Mouse (Mus musculus): ENCODE results near the gene Mdm2. TPM values are rescaled to one million over a fixed set of nuclear protein-coding genes. Genes with fewer than 3 reads are reported as not detected.
A peak's percentile ranks its signal among the peaks of the same experiment; 100 is the strongest.
"Not testable (repeated sequence)": the region's sequence is repeated elsewhere in the genome, so short reads cannot be mapped to it uniquely, and the experiment has no call there.

Gene Mdm2
- total RNA-seq, 2 experiments from 2014 or later: 80.3 to 89.1 TPM

- no peak for ATAC-seq (ENCODE audit: poor library complexity, severe bottlenecking)
Measured at GRCm38 (mm10) chr10:117749050-117749686, 38.6 kb upstream of the Mdm2 start.

DNA sequence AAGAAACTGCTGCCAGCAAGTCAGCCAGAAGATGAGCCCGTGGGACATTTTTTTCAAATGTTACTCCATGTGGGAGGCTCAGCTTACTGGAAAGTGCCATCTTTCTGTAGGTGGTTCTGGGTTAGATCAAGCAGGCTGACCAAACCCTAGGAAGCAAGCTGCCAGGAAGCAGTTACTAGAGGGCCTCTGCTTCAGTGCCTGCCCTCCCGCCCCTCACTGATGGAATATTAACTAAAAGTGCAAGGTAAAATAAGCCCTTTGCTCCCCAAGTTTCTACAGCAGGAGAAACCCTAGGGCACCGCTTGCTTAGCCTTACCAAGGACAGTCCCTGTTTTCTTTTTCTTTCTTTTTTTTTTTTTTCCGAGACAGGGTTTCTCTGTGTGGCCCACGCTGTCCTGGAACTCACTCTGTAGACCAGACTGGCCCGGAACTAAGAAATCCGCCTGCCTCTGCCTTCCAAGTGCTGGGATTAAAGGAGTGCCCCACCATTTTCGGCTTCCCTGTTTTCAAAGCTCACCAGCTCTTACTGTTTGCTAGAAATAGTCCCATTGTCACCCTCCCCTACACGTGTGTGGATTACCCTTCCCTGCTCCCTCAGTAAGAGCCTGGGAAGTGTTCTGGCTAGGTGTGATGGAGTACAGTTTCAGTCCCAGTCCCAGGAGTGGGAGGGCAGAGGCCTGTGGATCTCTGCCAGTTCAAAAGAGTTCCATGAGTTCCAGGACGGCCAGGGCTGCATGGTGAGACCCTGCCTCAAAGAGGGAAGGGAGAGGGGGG is 37.9 kb upstream of the Mdm2 start:
- ATAC-seq (ENCODE audit: poor library complexity, severe bottlenecking): no peak

DNA sequence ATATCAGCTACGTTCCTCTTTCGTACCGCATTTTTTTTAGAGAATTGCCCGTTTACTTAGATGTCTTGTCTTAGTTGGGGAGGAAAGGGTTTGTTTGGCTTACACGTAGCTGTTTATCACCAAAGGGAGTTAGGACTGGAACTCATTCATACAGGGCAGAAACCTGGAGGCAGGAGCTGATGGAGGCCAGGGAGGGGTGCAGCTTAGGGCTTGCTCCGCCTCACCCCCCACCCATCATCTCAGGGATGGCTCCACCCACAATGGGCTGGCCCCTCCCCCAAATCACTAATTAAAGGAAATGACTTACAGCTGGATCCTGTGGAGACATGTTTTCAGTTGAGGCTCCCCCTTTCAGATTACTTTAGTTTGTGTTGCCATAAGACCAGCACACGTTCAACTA is 37.2 kb upstream of the Mdm2 start:
- no peak for ATAC-seq (ENCODE audit: poor library complexity, severe bottlenecking)

DNA sequence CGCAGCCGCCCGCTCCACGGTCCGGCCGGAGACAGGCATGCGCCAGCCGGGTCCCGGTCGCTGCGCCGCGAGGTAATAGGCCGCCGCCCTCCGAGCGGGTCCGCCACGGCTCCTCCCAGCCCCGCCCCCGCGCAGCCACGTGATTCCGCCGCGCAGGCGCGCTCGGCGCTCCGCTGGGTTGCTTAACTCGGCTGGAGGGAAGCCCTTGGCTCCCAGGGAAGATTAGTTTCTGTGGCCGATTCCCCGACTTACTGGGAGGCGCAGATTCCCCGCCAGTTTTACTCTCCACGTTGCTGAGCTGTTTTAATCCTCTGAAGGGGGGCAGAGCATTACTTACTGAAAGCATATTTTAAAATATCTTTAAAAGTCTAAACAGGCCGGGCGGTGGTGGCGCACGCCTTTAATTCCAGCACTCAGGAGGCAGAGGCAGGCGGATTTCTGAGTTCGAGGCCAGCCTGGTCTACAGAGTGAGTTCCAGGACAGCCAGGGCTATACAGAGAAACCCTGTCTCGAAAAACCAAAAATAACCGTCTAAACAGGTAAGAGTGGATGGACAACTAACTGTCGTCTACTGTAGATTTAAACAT is 35.8 kb upstream of the Mdm2 start, which contains the start of gene Slc35e3:
Gene Slc35e3, minus strand, starts transcription at position 69 of the 587 bp plus-strand sequence.
- peak; percentile 93 for ATAC-seq (ENCODE audit: poor library complexity, severe bottlenecking)

DNA sequence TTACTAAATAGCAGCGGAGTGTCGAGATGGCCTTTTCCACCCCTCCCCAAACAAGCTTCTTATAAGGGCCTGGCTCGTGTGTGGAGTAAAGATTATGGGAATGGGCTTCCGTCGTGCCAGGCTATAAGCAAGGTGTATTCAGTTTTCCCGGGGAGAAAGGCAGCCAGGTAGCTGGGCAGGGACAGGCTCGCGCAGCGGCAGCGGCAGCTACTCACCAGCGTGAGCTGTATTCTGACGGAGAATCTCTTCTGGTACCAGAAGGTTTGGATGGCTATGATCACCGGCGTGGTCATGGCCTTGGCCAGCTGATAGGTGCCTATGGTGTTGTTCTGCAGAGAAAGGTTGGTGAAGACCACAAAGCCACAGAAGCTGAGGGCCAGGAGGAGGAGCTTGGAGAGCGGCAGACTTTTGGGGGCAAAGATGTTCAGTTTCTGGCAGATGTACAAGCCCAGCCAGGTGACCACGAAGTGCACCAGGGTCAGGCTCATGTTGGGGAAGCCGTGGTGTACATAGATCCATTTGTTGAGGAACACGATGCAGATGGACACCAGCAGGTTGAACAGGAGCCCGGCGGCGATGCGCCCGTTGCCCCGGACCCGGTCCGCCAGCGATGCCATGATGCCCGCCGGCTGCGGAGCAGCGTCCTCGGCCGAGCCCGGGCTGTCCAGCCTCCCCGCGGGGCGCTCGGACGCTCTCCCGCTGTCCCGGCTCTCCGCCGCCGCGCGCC is 35.2 kb upstream of the Mdm2 start:
- peak; percentile 29 for ATAC-seq (ENCODE audit: poor library complexity, severe bottlenecking)

- ATAC-seq (ENCODE audit: poor library complexity, severe bottlenecking): no peak
Measured at GRCm38 (mm10) chr10:117743917-117744316, 33.4 kb upstream of the Mdm2 start.

- no peak for ATAC-seq (ENCODE audit: poor library complexity, severe bottlenecking)
Measured at GRCm38 (mm10) chr10:117743182-117743581, 32.6 kb upstream of the Mdm2 start.

- no peak for ATAC-seq (ENCODE audit: poor library complexity, severe bottlenecking)
Measured at GRCm38 (mm10) chr10:117742618-117743017, 32.1 kb upstream of the Mdm2 start.

DNA sequence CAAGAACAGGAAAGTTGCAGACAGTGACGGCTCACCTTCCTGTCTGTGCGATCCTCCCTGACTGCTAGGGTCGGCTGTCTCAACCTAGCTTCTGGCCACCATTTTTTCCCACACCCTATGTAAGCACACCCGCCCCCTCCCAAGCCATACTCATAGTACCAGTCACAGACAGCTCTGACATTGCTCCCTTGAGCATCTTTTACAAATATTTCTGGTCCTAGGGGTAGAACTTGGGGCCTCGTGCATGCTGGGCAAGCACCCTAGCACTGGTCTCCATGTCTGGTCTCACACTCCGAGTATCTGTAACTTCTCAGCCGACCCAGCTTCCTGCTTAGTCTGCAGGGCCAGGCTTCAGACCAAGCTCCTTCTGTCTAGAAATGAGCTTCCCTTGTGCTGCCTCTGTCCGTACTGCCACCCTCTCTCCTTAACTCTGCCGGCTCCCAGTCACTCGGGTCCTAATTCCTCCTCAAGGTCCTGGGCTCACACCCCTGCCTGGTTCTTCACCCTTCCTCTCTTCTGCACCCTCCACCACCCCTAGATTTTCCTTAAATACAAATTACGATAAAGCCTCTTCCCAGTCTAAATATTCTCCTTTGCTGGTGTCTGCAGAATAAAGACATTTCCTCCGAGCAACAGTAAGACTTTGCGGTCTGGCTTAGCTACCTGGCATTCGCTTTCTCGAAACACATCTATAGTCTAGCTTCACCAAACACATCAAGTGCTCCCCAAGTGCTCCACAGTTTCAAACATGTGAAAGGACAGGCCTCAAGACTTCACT is 31.3 kb upstream of the Mdm2 start:
- no peak for ATAC-seq (ENCODE audit: poor library complexity, severe bottlenecking)

- no peak for ATAC-seq (ENCODE audit: poor library complexity, severe bottlenecking)
Measured at GRCm38 (mm10) chr10:117740921-117741320, 30.4 kb upstream of the Mdm2 start.

- ATAC-seq (ENCODE audit: poor library complexity, severe bottlenecking): no peak
Measured at GRCm38 (mm10) chr10:117740171-117740570, 29.6 kb upstream of the Mdm2 start.

- ATAC-seq (ENCODE audit: poor library complexity, severe bottlenecking): no peak
Measured at GRCm38 (mm10) chr10:117739648-117739948, 29.0 kb upstream of the Mdm2 start.

DNA sequence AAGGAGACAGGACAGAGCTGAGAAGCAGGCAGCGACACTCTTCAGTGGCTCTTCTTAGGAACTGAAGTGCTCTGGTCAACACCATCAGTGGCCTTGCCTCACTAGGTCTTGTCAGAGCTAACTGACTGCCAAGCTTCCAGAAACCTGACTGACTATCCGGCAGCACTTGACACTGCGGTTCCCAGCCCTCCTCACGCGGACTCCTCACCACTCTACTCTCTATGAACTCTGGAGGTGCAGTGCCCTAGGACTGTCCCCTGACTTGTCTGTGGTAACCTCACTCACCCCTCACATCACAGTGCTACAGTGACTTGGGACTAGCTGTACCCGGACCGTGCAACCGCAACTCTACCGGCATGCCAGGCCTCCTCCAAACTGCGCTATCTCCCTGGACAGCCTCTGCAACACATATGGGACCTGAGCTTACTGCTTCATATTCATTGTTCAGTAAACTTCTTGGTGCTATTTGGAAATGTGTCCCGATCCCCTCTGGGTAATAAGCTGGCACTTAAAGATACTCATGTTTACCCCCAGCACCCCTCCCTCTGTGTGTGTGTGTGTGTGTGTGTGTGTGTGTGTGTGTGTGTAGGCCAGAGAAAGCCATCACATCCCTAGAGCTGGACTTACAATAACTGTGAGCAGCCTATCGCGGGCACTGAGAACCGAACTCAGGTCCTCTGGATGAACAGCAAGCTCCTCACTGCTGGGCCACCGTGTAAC is 28.5 kb upstream of the Mdm2 start:
- ATAC-seq (ENCODE audit: poor library complexity, severe bottlenecking): peak; percentile 30

GRCm38 (mm10) chr10:117738140-117738921 is 27.8 kb upstream of the Mdm2 start:
- ATAC-seq (ENCODE audit: poor library complexity, severe bottlenecking): peak; percentile 71

GRCm38 (mm10) chr10:117737498-117737897 is 26.9 kb upstream of the Mdm2 start:
- ATAC-seq (ENCODE audit: poor library complexity, severe bottlenecking): not testable (repeated sequence)

- no peak for ATAC-seq (ENCODE audit: poor library complexity, severe bottlenecking)
Measured at GRCm38 (mm10) chr10:117737075-117737474, 26.5 kb upstream of the Mdm2 start.

DNA sequence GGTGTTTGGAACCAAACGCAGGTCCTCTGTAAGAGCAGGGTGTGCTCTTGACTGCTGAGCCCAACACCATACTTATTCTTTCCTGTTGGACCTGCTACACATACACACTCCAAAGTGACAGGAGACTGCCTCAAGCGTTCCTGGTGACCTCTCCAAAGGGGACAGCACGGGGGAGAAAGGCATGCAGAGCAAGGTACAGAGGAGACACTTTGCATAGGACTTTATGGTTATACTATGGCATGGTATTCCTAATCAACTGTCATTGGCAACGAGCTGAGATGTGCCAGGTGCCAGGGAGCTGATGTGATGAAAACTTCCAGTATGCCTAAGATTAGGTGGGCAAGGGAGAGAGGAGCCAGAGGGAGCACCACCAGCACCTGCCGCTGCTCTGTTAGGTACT is 26.0 kb upstream of the Mdm2 start:
- ATAC-seq (ENCODE audit: poor library complexity, severe bottlenecking): no peak

GRCm38 (mm10) chr10:117735396-117735795 is 24.8 kb upstream of the Mdm2 start:
- not testable (repeated sequence) for ATAC-seq (ENCODE audit: poor library complexity, severe bottlenecking)
